Mouse (Mus musculus) lung, postnatal 14 days (tissue): Measurements from ENCODE around the gene Speg.

Experiments used
- DNase-seq: peaks from one replicate; pipeline ENCODE4 v3.0.0; 2021

Speg gene

DNA sequence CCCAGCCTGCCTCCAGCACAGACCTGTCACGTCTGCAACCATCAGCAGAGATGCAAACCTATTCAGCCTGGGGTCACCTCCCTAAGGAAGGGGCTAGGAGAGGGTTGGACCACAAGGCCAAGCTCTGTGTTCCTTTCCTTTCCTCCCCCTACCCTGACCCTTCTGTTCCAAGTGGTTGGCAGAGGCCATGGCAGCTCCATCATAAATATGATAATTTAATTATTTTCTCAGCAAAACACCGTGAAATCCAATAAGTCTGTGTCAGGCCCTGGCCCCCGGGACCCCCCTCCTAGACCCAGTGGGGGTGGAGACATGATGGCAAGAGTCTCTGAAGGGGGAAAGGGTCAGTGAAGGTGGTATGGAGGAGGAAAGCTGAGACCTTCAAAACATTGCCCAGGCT is 69.1 kb downstream of the Speg start:
- no peak for DNase-seq

DNA sequence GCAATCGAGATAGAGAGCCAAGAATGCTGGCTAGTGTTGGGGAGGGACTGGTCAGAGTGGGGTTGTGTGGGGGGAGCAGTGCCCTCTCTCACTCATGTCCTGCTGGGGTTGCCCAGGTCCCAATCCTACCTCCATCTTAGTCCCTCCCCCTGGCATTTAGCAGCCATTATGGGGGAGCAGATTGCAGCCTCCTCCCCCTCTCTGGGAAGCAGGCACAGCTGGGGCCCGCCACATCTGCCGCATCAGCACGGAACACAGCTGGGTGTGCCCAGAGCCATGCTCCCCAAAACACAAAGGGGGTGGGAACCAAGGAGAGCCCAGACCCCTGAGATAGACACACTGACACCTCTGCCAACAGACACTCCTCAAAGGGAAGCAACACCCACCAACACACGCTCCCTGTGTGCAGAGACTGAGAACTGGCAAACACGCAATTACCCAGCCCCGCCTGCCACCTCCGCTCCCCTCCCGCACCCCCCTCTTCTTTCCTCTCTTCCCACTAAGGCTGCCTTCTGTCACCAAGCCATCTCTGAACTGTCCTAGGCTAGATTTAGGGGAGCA is 70.1 kb downstream of the Speg start:
- DNase-seq, result no peak

DNA sequence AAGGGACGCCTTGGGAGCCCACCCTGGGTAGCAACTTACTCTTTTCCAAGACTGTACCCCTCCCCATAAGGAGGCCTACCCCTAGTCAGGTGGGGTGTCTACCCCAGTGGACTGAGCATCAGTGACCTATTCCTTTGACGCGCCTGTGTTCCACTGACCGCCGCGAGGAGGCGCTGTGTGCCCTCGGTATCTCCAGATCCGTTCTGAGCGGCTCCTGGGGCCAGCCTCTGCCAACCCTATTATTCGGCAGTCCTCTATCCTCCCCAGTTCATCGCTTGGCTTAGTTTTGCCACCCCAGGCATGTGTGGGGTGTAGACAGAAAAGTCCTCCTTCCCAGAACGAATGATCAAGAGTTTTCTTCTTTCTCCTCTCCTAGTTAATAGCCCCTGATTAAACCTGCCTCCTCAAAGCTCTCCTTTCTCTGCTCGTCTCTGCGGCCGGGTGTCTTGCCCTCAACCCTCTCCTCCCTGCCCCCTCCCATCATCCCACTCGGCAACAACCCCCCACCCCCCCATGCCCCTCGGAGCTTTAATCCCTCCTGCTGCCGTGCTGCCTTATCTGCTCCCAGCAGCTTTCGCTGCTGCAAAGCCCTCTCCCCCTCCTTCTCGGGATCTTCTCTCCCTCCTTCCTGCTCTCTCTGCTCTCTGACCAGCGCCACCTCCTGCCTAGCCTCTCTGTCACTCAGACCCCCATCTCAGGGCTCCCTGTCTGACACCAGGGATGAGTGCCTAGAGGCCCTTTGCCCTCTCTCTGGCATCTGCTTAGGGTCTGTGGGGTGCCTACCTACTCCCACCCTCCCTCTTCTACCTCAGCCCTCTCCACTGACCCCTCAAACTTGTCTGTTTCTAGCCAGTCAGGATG is 70.9 kb downstream of the Speg start:
- peak; percentile 82 for DNase-seq

DNA sequence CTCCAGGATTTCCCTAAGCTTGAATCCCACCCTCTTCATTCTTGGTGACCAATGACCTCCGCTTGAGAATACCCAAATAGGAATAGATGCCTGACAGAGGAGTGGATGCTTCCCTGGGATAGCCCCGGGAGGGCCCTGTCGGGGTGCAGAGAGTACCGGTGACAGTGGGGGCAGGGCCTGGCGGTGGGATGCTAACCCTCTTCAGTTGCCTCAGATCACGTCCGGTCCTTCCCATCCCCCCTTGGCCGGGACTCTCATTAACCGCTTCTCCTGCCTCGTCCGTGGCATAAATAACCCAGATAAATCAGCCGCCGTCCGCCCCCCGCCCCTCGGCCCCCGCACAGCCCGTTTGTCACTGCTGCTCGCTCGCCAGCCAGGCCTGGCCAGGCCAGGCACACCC is 71.6 kb downstream of the Speg start:
- DNase-seq, result no peak

DNA sequence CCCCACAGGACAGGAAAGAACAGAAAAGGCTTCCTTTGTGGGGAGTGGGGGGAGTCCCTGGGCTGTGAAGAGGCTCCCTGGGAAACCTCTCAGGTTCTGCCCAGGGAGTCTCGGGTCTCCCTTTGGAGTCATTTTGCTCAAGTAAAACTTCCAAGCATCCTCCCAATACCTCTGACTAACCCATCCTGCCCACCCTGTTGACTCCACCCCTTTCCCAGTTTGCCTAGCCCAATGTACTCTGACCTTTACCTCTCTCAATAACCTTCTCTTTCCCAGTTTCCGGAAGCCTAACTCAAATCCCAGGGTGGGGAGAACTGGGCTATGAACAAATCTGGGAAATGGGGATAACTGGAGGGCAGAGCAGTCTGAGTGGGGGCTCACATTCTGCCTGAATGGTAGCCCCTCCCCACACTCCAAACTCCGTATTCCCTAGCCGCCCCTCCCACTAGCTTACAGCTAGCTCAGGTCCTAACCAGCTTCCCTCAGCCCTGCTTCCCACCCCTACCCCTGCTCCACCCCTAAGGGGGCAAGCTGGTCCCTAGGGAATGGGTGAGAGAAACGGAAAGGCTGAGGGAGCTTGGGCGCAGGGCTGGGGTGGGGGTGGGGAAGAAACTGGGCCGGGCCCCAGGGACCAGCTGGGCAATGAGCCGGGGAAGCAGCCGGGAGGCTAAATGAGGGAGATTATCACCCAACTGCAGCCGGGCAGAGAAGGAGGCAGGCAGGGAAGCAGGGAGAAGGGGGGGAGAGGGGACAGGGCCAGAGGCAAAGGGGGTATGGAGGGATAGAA is 72.4 kb downstream of the Speg start:
- peak; percentile 15 for DNase-seq

DNA sequence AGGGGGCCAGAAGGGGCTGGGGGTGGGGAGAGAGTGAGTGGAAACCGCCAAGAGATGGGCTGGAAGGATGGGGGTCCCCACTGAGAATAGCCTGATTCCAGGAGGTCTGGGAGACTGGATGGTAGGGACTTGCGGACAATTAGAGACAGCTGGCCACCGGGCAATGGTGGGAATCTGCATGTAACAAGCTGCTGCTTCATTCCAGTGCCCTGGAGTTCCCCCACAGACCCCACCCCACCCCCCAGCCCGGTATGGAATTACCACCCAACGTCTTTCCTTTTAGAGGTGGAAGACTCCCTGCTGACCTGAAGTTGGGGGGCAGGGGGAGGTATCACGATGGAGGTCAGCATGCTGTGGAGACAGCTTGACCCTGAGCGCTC is 72.9 kb downstream of the Speg start:
- no peak for DNase-seq

DNA sequence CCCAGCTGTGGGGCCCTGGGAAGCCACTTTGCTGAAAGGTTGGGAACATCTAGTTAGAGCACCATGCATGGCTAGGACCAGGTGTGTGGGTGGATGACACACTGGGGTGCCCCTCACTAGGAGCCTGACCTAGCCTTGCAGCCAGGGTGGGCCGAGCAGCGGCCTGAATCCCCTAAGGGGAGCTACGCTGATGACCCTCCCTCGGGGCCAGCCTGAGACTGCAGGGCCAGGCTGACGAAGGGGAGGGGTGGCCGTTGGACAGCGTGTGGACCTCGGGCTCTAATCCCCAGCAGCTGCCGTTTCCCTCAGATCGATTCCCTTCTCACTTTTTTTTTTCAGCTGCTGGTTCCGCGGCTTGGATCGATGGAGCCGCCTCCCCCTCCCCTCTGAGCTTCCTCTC is 73.8 kb downstream of the Speg start:
- DNase-seq, result no peak

- DNase-seq, result no peak
These were observed 74.5 kb downstream of the Speg start for GRCm38 (mm10) chr1:75449377-75450135.

DNA sequence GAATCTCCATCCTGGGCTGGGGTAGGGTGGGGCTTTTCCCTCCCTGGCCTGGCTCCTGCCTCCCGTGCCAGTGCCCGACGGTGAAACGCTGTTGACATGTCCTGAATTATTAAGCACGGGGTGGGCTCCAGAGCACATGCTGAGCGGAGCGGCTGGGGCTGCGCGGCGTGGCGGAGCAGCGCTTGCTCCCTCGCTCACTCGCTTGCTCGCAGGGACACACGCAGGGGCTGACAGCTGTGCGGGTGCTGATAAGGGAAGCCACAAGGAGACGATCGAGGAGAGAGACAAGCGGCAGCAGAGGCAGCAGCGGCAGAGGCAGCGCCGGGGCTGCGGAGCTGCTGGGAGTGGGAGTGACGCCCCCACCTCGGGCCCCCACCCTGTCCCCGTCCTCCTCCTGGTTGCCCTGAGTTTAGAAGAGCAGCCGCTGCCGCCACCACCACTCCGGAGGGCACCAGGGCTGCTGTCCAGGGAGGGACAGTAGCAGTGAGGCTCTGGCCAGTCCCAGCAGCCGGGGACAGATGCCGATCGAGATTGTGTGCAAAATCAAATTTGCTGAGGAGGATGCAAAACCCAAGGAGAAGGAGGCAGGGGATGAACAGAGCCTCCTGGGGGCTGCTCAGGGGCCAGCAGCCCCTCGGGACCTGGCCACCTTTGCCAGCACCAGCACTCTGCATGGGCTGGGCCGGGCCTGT is 75.4 kb downstream of the Speg start, which contains the start of gene Asic4:
TSS of gene Asic4 (plus strand) at position 123 of the 692 bp plus-strand sequence.
- no peak for DNase-seq

GRCm38 (mm10) chr1:75451900-75452299 is 76.8 kb downstream of the Speg start:
- DNase-seq, result no peak

- no peak for DNase-seq
These were observed 80.3 kb downstream of the Speg start for GRCm38 (mm10) chr1:75455433-75455832.

- DNase-seq, result no peak
These were observed 80.9 kb downstream of the Speg start for GRCm38 (mm10) chr1:75455948-75456347.

GRCm38 (mm10) chr1:75456746-75457564 is 81.9 kb downstream of the Speg start:
- DNase-seq, result no peak

DNA sequence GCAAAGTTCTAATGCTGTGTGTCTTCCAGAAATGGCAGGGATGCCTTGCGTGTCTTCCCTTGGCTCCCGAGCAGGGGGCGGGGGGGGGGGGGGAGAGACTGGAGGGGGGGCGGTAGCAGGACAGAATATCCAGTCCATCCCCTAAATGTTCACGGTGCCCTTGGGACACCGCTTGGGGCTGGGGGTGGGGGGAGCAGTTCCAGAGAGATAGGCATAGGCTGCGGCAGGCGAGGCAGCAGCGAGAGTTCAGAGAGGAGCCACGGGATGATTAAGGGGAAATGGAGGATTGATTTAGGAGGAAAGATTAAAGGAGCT is 82.6 kb downstream of the Speg start:
- no peak for DNase-seq

- DNase-seq, result peak; percentile 35
These were observed 83.1 kb downstream of the Speg start for GRCm38 (mm10) chr1:75458025-75458788.

- DNase-seq, result no peak
These were observed 83.9 kb downstream of the Speg start for GRCm38 (mm10) chr1:75458789-75459684.

DNA sequence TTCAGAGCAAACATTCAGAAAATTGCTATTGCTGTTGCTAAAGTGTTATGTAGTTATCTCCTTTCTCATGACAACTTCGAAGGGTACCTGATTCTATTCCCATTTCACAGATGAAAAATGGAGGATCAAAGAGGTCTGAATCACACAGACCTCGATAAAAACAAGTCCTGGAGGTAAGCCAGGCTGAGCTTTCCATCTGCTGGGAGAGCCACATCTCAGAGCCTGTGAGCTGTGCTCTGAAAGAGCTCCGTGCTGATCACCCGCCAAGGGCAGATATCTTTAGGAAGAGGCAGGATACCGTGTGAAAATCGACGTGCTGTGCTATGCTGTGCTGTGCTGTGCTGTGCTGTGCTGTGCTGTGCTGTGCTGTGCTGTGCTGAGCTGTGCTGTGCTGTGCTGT is 85.2 kb downstream of the Speg start:
- DNase-seq, result no peak

DNA sequence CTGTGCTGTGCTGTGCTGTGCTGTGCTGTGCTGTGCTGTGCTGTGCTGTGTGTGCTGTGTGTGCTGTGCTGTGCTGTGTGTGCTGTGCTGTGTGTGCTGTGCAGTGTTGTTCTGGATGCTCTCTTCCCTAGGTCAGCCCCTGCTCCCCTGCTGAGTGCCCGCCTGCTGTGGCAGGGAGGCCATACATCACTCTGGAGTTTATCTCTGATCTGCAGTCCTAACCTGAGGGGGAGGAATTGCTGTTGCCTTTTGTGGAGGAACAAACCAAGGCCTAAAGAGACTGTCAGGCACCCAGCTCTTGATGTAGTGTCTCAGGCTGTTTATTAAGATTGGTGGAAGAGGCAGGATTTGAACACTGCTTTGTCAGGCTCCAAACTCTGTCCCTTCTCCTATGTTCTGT is 87.5 kb downstream of the Speg start:
- no peak for DNase-seq

- DNase-seq, result no peak
These were observed 88.6 kb downstream of the Speg start for GRCm38 (mm10) chr1:75463652-75464204.
